Mouse (Mus musculus) urinary bladder, postnatal 25 days (tissue): ENCODE data around the gene Gm21818.
"Not testable (repeated sequence)": the region's sequence is repeated elsewhere in the genome, so short reads cannot be mapped to it uniquely, and the experiment has no call there.

Source experiments
- DNase-seq: peaks from one replicate; pipeline ENCODE4 v3.0.0; 2022; ENCODE audit warnings: low spot score

The Gm21818 gene

DNA sequence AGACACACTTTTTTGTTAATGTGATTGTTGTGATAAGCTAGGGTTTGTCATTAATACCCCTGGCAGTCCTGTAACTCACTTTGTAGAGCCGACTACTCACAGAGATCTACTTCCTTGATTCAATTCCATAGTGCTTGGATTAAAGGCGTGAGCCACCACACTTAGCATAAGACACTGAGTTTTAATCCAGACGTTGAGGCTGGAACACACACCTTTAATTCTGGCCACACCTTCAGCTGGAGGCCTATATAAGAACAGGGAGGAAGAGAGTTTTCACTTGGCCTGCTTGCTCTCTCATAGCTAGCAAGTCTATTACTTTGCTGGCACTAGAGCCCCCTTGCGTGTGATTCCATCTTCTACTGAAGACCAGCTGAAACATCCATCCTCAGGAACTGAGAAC is at the start of gene Gm21818:
TSS of gene Gm21818 (plus strand) at position 301 of the 400 bp plus-strand sequence.
- DNase-seq: not testable (repeated sequence)

DNA sequence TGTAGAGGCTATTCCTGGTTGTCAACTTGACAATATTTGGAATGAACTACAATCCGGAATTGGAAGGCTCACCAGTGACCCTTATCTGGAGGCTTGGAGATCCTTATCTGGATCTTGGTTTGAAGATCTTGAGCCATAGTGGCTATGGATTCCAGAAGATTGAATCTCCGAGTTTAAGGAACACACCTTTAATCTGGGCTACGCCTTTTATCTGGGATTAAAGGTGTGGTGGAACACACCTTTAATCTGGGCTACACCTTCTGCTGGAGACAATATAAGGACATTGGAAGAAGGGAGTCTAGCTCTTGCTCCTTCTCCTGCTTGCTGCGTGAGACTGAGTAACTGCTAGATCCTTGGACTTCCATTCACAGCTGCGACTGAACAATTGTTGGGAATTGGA is 32.3 kb upstream of the Gm21818 start, which contains the start of gene Gm20767:
TSS of gene Gm20767 (plus strand) at position 301 of the 400 bp plus-strand sequence.
- not testable (repeated sequence) for DNase-seq

DNA sequence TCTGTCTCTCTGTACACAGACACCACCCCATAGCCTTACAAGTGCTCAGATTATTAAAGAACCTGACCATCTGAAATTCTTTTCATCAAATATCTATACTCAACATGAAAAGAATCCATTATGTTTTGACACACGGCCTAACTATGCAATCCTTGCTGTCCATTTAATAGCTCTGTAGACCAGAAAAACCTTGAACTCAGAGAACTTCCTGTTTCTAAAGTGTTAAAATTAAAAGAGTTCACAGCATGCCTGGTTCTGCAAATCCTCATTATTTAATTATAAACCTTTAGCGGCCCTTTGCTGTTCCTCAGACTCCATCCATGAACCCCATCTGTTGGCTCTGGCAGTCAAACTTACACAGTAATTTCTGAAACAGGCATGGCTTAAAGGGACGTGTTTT is 29.9 kb upstream of the Gm21818 start:
- DNase-seq: not testable (repeated sequence)

GRCm38 (mm10) chr13:120149660-120150407 is 22.4 kb upstream of the Gm21818 start:
- DNase-seq: not testable (repeated sequence)

GRCm38 (mm10) chr13:120150589-120150988 is 21.6 kb upstream of the Gm21818 start:
- DNase-seq: not testable (repeated sequence)

DNA sequence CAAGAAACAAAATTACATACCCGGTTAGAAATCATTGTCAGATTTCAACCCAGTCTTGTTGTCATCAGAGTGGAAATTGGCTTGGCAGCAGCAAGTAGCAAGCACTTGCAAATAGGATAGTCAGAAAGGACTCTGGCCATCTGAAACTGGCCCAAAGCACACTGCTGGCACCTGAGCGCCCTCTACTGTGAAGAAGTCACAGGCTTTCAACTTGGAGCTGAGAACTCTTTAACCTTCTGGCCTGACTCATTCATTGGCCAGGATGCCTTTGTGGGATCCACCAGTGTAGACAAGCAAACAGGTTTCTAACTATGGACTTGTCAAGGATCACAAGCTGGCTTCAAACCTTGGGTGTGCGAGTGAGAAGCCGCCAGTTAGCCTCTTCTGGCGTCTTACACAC is 3.9 kb upstream of the Gm21818 start:
- DNase-seq: not testable (repeated sequence)

DNA sequence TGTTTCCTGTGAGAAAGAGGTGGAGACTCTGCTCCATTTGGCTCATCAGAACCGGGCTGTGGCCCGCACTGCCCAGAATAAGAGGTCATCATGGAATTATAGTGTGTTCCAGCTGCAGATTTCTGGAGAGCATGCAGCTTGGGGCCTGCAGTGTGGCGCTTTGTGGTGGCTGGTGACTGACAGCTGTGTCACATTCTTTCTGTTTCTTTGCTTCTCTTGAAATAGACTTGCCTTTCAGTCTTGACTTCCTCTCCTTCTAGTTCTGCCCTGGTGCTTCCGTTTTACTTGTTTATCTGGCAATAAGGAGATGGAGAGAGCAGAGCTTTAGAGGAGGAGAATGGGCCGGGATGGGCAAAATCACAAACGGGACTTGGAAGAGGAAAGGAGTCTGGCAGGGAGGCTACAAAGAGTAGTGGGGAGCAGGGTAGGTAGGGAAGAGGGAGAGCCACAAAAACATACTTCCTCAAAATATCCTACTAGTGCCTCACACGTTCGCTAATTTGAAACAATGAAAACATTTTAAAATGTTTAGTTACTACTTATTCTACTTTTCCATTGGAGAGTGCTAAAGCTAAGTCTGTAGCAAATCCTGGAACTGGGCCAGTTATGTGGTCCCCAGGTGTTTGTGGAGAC is 24.1 kb downstream of the Gm21818 start:
- not testable (repeated sequence) for DNase-seq

DNA sequence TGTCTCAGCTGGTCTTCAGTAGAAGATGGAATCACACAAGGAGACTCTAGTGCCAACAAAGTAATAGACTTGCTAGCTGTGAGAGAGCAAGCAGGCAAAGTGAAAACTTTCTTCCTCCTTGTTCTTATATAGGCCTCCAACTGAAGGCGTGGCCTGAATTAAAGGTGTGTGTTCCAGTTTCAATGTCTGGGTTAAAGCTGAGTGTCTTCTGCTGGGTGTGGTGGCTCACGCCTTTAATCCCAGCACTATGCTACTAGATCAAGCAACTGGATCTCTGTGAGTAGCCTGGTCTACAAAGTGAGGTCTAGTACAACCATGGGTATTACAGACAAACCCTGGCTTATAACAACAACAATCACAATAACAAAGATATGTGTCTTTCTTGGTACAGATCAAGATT is 43.6 kb downstream of the Gm21818 start, which contains the start of gene Gm21762:
TSS of gene Gm21762 (minus strand) at position 101 of the 400 bp plus-strand sequence.
- not testable (repeated sequence) for DNase-seq

DNA sequence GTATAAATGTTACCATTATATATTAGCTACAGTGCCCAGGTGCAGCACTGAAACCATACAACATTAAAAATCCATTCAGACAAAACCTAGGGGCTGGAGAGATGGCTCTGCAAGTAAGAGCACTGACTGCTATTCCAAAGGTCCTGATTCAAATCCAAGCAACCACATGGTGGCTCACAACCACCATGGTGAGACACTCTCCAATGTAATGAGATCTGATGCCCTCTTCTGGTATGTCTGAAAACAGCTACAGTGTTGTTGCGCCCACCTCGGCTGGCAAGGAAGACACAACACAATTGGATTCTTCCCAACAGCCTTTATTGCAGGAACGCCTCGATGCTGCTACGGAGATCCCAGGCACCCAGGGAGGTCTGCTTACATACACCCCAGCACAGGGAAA is 48.7 kb downstream of the Gm21818 start:
- not testable (repeated sequence) for DNase-seq

GRCm38 (mm10) chr13:120223012-120223659 is 50.9 kb downstream of the Gm21818 start:
- DNase-seq: not testable (repeated sequence)
